Comparison of ENCODE assay signal across 24 mouse cellular contexts in the genomic region with DNA sequence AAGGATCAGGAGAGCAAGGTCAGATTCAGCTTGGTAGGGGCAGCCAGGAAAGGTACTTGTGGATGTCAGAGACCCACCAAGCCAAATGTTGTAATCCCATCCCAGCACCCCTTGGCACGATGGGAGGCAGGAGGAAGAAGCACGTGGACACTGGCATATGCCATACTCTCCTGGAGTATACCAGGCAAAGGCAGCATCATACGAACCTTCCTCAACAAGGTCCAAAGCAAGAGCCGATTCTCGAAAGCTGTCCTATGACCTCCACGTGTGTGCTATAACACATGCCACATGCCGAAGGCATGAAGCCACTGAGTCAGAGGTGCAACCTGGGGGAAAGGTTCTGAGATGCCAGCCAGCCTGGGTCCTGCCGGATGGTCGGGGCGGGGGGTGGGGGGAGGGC. TPM values are rescaled to one million over a fixed set of nuclear protein-coding genes. Genes with fewer than 3 reads are reported as not detected.
"Had no signal": no experiment of that assay in that cellular context is flagged by ENCODE, and none has a peak within 500 bp of the region (broad histone marks: within the 10 kb centered on the region; RNA-seq: fewer than 3 reads in every experiment).

No protein-coding gene starts in this region.

- ATAC-seq: intestine, postnatal 0 days; midbrain, embryonic 13.5 days had no signal

- H3K27me3 ChIP-seq: limb, embryonic 13.5 days; liver, embryonic 15.5 days; midbrain, embryonic 13.5 days; neural tube, embryonic 12.5 days had no signal

- H3K36me3 ChIP-seq: limb, embryonic 13.5 days; liver, embryonic 15.5 days; midbrain, embryonic 13.5 days; neural tube, embryonic 12.5 days had no signal

- H3K9me3 ChIP-seq: limb, embryonic 13.5 days; liver, embryonic 15.5 days; midbrain, embryonic 13.5 days; neural tube, embryonic 12.5 days had no signal

- H3K4me2 ChIP-seq: limb, embryonic 13.5 days; lung, embryonic 14.5 days; midbrain, embryonic 13.5 days; neural tube, embryonic 12.5 days had no signal

- H3K9ac ChIP-seq: limb, embryonic 13.5 days; lung, embryonic 14.5 days; midbrain, embryonic 13.5 days; neural tube, embryonic 12.5 days had no signal

- H3K27ac ChIP-seq: limb, embryonic 13.5 days; neural tube, embryonic 12.5 days had no signal

- DNase-seq: kidney, adult 8-10 months; kidney, postnatal 36 days; left cerebral cortex, postnatal 4 days; lung, embryonic 14.5 days; lung, postnatal 10 days; lung, postnatal 4 days; retina, postnatal 1 day; right cerebral cortex, postnatal 4 days; spleen, adult 18-20 months; thymus, postnatal 36 days had no signal

- H3K4me3 ChIP-seq: limb, embryonic 13.5 days; liver, embryonic 15.5 days; midbrain, embryonic 13.5 days; neural tube, embryonic 12.5 days had no signal

RNA-seq across cellular contexts. Expression of a gene that starts 23.4 kb away (rescaled TPM):
- total RNA-seq: layer of hippocampus, adult 18-20 months; layer of hippocampus, postnatal 10 days; left cerebral cortex, adult 18-20 months; left cerebral cortex, postnatal 10 days; left cerebral cortex, postnatal 4 days; monocyte, adult 5-6 weeks; neutrophil, adult 5-6 weeks had no signal
- polyA plus RNA-seq: intestine, postnatal 0 days; kidney, embryonic 16.5 days; limb, embryonic 13.5 days; liver, embryonic 11.5 days; liver, embryonic 15.5 days; lung, embryonic 14.5 days; midbrain, embryonic 13.5 days; neural tube, embryonic 12.5 days; stomach, embryonic 16.5 days had no signal
